28 mouse cellular contexts compared by ENCODE assay signal in genomic region chr14:104649980-104650379, GRCm38 (mm10).
"Had no signal": no experiment of that assay in that cellular context is flagged by ENCODE, and none has a peak within 500 bp of the region (broad histone marks: within the 10 kb centered on the region; RNA-seq: fewer than 3 reads in every experiment).

No protein-coding gene starts in this region.

- H3K4me2 ChIP-seq: heart, embryonic 12.5 days; hindbrain, embryonic 12.5 days; intestine, embryonic 15.5 days; limb, embryonic 12.5 days; liver, embryonic 11.5 days; liver, embryonic 13.5 days; liver, embryonic 15.5 days had no signal

- H3K27me3 ChIP-seq: heart, embryonic 12.5 days; hindbrain, embryonic 12.5 days; intestine, embryonic 15.5 days; limb, embryonic 12.5 days; liver, embryonic 13.5 days; liver, embryonic 15.5 days had no signal

- H3K27ac ChIP-seq: gastrocnemius, adult 2 months; heart, embryonic 10.5 days; hindbrain, embryonic 10.5 days; hindbrain, embryonic 12.5 days; hindbrain, embryonic 14.5 days; intestine, embryonic 15.5 days; layer of hippocampus, adult 2 months; left cerebral cortex, adult 2 months; limb, embryonic 10.5 days; limb, embryonic 12.5 days; liver, embryonic 13.5 days; liver, embryonic 15.5 days had no signal

- H3K9me3 ChIP-seq: heart, embryonic 10.5 days; heart, embryonic 12.5 days; hindbrain, embryonic 10.5 days; hindbrain, embryonic 12.5 days; intestine, embryonic 15.5 days; limb, embryonic 10.5 days; limb, embryonic 12.5 days; liver, embryonic 13.5 days; liver, embryonic 15.5 days had no signal

- H3K36me3 ChIP-seq: heart, embryonic 10.5 days; heart, embryonic 12.5 days; hindbrain, embryonic 10.5 days; hindbrain, embryonic 12.5 days; intestine, embryonic 15.5 days; limb, embryonic 10.5 days; limb, embryonic 12.5 days; liver, embryonic 13.5 days; liver, embryonic 15.5 days had no signal

- H3K9ac ChIP-seq: heart, embryonic 12.5 days; hindbrain, embryonic 12.5 days; hindbrain, embryonic 14.5 days; intestine, embryonic 15.5 days; limb, embryonic 12.5 days; liver, embryonic 13.5 days; liver, embryonic 15.5 days had no signal

- H3K4me1 ChIP-seq: heart, embryonic 10.5 days; heart, embryonic 12.5 days; intestine, embryonic 15.5 days; limb, embryonic 10.5 days; liver, embryonic 13.5 days; liver, embryonic 15.5 days had no signal

- DNase-seq: gastrocnemius, adult 2 months; gastrocnemius, postnatal 10 days; gastrocnemius, postnatal 25 days; heart, adult 18-20 months; heart, postnatal 10 days; heart, postnatal 4 days; kidney, adult 18-20 months; kidney, adult 8-10 months; kidney, postnatal 10 days; kidney, postnatal 25 days; kidney, postnatal 4 days; liver; liver, embryonic 13.5 days had no signal

- H3K4me3 ChIP-seq: gastrocnemius, adult 2 months; heart, embryonic 10.5 days; heart, embryonic 12.5 days; hindbrain, embryonic 10.5 days; hindbrain, embryonic 12.5 days; intestine, embryonic 15.5 days; layer of hippocampus, adult 2 months; left cerebral cortex, adult 2 months; limb, embryonic 10.5 days; limb, embryonic 12.5 days; liver, embryonic 13.5 days; liver, embryonic 15.5 days had no signal

- ATAC-seq: hindbrain, embryonic 16.5 days; inflammation-experienced regulatory T-cells, adult 6 months; intestine, embryonic 15.5 days; intestine, postnatal 0 days had no signal
